Mouse (Mus musculus) CD4-positive, CD25-positive, alpha-beta regulatory T cell, adult 2 months (primary cell): ENCODE data around the gene Phc3.
"Not testable (repeated sequence)": the region's sequence is repeated elsewhere in the genome, so short reads cannot be mapped to it uniquely, and the experiment has no call there.

ENCODE experiments used
- DNase-seq: peaks from one replicate; pipeline ENCODE4 v3.0.0-alpha.2; 2012; ENCODE audit warnings: low read depth, low spot score

Gene Phc3

DNA sequence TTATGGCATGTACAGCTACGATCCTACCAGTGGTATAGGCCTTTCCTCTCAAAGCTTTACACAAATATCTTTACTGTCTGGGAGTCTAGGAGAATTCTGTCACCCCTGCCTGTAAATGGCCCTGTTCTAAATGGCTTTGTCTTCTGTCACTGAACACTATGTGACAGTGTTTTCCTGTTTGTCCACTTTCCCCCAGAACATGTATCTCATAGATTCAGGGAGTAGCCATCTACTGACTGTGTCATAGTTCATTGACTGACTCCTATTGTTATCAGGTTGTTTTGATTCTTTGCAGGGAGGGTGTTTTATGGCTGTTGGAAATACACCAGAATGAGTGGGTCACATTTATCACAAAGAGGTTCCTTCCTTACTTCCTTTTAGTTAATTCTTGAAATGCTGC, 99.2 kb downstream of the Phc3 start:
- no peak for DNase-seq

DNA sequence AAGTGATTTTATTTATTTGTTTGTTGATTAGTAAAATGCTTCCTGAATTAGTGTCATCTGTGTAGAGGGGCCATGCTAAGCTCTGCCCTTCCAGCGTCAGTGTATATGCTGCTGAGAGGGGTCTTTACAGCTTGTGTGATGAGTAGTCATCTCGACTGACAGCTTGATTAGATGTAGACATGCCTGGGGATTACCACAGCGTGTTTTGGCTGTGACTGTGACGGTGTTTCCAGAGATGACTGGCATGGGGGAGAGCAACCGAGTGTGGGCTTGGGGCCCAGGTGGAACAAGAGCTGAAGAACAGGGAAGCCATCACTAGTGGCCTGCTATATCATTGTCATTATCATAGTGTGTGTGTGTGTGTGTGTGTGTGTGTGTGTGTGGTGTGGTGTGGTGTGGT, 100.6 kb downstream of the Phc3 start:
- DNase-seq, result peak; percentile 36

- DNase-seq, result no peak
These were observed 101.0 kb downstream of the Phc3 start for GRCm38 (mm10) chr3:30868176-30868575.

DNA sequence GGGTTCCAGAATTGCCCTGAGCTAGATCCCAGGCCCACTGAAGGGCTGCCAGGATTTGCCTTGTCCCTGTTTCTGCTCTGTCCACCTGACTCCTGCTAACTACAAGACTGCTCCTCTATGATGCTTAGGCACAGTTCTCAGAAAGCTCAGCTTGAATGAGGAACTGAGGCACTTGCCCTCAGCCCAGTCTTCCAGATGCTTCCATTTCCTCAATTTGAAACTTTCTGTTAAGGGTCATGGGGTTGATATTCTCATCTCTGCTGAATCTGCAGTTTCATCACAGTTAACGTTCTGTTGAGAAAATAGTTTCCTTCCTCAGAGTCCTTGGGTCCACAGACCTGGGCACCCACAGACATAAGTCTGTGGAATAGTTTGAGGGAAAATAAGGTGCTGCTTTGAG, 104.6 kb downstream of the Phc3 start:
- no peak for DNase-seq

- DNase-seq, result no peak
These were observed 105.3 kb downstream of the Phc3 start for GRCm38 (mm10) chr3:30863712-30864435.

- no peak for DNase-seq
These were observed 108.5 kb downstream of the Phc3 start for GRCm38 (mm10) chr3:30860705-30861104.

- DNase-seq, result not testable (repeated sequence)
These were observed 109.6 kb downstream of the Phc3 start for GRCm38 (mm10) chr3:30859599-30859998.

- peak; percentile 85 for DNase-seq
These were observed 113.4 kb downstream of the Phc3 start, which contains the start of gene Gpr160 for GRCm38 (mm10) chr3:30855604-30856458. Gene Gpr160 (plus strand): TSS chr3:30855950.

GRCm38 (mm10) chr3:30853596-30853995, 115.6 kb downstream of the Phc3 start:
- no peak for DNase-seq

GRCm38 (mm10) chr3:30851422-30851821, 117.8 kb downstream of the Phc3 start:
- no peak for DNase-seq
